Mouse (Mus musculus) kidney, postnatal 10 days (tissue): Measurements from ENCODE around the gene Rnf166.

Experiments
- DNase-seq: peaks from one replicate; pipeline ENCODE4 v3.0.0; 2021; ENCODE audit warnings: mixed read lengths

Gene Rnf166

GRCm38 (mm10) chr8:122475580-122476320 is at the start of gene Rnf166, which contains the start of gene Ctu2:
Rnf166 (minus strand) TSS chr8:122476064.
Ctu2 (plus strand) TSS chr8:122476143.
- DNase-seq, result peak; percentile 96

GRCm38 (mm10) chr8:122525004-122525403 is 49.1 kb upstream of the Rnf166 start:
- DNase-seq, result no peak

DNA sequence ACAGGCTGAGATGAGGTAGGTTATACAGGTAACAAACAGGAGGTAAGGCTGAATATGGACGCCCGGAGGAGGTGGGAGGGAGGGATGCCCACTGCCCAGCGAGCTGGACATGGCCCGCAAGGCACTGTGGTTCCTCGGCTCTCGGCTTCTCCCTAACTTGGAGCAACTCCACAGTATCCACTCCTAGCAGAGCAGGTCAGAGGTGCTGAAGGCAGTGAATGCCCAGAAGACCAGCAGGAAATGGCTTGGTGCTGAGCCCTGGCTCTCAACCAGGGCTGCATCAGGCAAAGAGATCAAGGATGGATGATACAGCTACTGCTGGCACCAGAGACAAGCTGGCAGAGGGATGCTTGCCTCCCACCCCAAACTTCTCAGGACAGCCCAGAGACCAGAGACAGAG is 48.6 kb upstream of the Rnf166 start:
- DNase-seq, result no peak

DNA sequence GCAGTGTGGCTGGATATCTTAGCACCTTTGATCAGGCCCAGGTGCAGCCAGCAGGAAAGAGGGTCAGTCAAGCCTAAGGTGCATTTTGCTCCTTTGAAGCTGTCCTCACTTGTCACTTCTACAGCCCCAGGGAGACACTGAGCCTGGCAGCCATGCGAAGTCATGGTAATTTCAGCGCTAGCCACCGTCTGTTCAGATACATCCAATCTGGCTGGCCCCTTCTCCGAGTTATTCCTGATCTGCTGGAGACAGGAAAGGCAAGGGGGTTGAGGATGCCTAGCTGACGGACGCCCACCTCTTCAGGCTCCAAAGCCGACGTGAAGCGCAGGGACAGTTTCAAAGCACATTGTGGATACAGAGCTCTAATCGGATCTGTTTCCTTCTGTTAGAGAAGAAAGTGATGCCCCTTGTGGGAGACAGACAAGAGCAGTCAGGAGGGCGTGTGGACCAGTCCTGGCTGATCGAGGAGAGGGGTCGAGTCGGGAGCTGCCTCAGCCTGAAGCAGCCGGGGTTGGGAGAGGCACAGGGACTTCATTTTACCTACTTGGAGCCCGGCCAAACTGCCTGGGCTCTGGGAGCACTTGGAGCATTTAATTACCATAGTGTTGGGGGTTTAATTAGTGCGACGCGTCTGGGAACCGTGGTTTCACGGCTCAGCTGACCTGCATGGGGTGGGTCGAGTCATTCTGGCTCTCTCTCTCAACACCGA is 47.9 kb upstream of the Rnf166 start:
- peak; percentile 73 for DNase-seq

DNA sequence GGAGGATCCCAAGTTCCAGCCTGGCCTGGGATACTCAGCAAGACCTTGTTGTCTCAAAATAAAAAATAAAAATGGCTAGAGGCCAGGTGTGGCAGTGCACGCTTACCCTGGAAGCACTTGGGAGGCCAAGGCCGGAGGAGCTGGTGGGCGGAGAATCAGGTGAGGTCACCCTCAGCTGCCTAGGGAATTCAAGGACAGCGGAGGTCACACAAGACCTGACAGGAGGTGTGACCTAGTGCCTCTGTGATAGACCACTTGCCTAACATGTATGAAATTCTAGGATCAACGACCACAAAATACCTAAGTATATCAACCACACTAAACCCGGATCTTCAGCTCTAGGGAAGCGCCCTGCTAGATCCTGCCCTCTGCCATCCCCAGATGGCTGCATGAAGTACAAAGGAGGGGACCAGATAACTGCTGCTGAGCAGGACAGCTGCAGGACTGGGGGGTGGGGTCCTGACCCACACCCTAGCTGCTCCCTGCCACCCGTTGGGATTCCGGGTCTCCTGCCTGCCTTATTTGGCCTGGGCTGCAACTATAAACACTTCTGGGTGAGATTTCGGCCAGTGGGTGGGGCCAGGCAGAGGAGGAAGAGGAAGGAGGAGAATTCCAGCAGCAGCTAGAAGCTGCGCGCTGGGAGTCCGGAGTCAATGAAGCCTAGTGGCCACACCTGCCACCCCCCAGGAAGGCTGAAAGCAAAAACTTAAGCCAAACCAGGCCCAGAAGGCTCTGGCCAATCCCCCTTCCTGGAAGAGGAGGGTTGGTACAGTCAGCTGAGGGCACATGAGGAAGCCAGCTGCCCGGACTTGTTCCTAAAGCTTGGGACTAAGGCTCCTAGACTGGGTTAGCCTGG is 47.2 kb upstream of the Rnf166 start:
- peak; percentile 85 for DNase-seq

GRCm38 (mm10) chr8:122520611-122521010 is 44.7 kb upstream of the Rnf166 start:
- DNase-seq, result no peak

DNA sequence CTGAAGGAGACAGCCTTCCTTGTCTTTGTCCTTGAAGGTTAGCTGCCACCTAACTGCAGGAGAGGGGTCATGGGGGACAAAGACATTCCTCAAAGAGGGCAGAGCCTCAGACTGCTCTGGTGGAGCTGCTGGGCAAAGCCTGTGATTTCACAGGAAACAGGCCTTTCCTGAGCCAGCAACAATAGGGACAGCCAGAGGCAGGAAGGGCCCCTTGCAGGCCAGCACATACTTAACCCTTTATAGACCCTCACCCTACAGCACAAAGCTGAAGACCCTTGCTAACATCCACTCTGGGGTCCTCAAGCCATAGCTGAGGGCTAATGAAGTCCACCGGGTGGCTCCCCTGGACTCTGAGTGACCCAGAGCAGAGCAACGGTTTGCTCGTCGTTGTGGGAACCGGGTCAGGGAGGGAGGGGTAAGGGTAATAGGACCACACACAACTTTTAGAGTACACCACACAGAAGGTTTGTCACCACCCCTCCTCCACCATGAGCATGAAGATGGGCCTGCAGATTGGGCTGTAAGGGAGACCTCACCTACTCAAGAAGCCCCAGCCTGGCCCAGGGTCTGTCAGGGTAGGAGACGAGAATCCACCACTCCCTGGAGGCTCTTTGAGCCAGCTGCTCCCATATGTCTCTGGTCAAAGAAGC is 41.8 kb upstream of the Rnf166 start:
- peak; percentile 72 for DNase-seq

GRCm38 (mm10) chr8:122515699-122516098 is 39.8 kb upstream of the Rnf166 start:
- no peak for DNase-seq

- peak; percentile 42 for DNase-seq
These were observed 36.5 kb upstream of the Rnf166 start for GRCm38 (mm10) chr8:122512392-122512791.

- DNase-seq, result peak; percentile 49
These were observed 35.7 kb upstream of the Rnf166 start for GRCm38 (mm10) chr8:122511552-122511951.

DNA sequence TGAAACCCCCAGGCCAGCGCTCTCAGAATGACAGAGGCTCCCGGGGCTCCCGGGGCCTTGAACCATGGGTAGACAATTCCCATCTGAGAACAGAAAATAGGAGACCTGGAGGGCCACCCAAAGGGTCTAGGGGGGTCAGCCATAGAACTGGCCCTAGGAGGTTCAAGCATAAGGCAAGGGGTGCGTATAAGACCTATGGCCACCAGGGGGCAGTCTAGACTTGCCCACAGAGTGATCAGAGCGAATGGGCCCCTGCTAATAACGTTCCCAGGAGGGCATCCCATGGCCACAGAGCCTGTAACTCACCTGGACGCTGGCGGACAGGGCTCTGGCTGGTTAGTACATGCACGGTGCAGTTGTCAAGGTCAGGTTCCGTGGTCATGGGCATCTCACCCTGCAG is 25.0 kb upstream of the Rnf166 start:
- peak; percentile 91 for DNase-seq

DNA sequence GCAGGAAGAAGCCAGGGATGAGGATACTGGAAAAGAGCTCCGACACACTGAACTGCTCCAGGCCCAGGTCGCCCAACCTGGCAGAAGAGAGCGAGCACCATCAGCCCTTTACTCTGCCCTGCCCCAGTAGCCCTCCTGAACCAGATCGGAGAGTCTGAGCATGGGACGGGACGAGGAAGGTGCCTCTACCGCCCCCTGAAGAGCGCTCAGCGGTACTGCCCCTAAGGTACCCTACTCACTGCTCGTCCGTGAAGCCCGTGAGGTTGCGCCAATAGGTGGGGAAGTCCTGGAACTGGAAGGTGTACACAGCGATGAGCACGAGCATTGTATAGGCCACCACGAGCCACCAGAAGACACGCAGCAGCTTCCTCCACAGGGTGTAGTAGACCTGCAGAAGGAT is 22.0 kb upstream of the Rnf166 start:
- no peak for DNase-seq

DNA sequence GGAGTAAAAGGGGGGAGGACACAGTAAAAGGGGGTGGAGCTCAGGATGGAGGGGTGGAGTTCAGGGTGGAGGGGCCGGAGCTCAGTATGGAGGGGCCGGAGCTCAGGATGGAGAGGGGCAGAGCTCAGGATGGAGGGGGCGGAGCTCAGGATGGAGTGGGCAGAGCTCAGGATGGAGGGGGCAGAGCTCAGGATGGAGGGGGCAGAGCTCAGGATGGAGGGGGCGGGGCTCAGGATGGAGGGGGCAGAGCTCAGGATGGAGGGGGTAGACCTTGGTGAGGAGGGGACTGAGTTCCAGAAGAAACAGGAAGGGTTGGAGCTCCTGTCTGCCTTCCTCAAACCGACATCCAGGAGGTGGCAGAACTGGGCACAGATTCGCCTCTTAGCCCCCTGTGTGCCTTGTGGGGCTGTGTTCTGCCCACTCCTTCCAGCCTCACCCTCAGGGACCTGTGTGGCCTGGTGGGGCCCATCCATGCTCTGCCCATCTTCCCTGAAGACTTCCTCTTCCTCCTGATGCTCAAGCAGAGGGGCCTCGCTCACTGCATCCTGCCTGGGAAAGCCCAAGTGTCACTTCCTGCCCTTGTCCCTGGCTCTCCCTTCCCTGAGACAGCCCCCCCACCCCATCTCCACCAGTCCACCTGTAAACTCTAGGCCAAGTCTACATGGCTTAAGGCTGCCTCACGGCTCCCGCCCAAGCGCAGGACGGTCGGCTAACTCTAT is 21.3 kb upstream of the Rnf166 start:
- peak; percentile 73 for DNase-seq

GRCm38 (mm10) chr8:122488387-122488786 is 12.5 kb upstream of the Rnf166 start:
- DNase-seq, result no peak

GRCm38 (mm10) chr8:122484831-122485230 is 9.0 kb upstream of the Rnf166 start:
- no peak for DNase-seq

DNA sequence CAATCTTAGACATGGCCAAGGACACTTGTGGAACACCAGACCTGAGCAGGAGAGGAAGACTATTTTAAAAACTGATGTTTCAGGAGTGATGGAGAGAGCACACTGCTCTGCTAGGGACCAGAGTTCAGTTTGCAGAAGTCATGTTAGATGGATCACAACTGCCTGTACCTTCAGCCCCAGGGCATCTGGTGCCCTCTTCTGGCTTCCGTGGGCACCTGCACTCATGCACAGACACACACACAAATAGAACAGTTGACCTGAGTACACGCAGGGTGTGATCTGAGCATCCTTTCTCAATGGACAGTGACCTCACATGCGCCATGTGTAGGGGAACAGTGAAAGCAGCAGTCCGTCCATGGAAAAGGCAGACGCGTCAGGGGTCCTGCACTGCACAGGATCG is 8.0 kb upstream of the Rnf166 start:
- no peak for DNase-seq

DNA sequence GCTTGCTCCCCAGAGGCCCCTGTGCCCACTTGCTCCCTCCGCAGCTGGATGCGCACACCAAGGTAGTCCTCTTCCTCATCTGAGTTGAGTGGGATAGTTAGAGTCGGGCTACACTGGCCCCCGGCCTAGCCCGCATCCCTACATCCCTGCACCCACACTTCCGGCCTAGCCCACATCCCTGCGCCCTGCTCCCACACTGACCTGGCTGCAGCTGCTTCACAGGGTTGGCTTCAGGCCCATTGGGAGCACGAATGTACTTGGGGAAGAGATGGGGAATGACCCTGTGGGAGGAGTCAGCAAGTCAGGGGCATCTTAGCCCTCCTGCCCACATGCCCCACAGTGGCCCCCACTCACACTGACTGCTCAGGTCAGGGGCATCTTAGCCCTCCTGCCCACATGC is 6.6 kb upstream of the Rnf166 start:
- no peak for DNase-seq

DNA sequence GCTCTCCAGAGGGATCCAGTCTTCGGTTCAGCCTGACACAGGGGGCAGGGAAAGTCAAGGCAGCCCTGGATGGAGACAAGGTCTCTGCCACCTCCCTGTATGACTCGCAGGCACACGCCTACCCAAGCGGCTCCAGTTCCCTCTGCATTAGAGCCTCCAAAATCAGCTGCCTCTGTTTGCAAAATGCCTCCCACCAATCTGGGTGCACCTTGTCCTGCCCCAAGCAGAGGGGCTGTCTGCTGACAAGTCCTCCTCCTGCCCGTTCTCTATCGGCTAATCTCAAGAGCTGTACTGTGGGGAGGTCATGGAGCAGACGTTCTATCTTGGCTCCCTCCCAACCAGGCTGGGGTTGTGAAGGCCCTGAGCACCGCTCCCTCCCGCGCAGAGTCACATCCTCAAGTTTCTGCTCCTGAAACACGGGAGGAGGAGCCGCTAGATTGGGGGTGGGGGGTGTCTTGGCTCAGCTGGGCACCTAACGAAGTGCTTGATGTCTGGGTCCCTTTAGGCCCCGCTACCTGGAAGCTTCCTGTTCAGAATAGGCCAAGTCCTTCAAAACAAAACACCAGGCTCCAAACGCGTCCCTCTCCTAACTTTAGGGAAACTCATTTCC is 808 bp downstream of the Rnf166 start:
- peak; percentile 74 for DNase-seq

DNA sequence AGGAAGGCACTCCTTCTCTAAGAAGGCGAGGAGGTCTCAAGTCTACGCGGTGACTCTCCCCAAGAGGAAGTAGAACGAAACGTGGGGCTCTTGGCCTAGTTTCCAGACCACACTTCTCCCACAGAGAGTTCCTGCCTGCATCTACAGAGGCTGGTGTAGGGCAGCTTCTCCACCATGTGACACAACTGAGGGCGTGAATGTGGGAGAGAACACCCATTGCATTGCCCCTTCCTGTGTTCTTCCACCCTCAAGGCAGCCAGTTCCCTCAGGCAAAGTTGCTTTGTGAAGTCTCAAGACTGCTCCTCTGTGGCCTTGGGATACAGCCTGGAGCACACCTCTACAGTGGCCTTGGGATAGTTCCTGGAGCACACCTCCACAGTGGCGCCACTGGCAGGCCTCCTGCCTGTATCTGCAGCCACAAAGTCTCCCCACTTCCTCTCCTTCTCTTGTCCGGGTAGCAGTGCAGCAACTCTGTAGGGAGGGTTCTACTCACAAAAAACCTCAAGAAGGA is 1.9 kb downstream of the Rnf166 start:
- DNase-seq, result no peak

GRCm38 (mm10) chr8:122470691-122471090 is 5.2 kb downstream of the Rnf166 start:
- DNase-seq, result no peak

- no peak for DNase-seq
These were observed 5.9 kb downstream of the Rnf166 start for GRCm38 (mm10) chr8:122469965-122470364.
